Mouse (Mus musculus) neural tube, embryonic 12.5 days (tissue): ENCODE measurements at regions not wholly inside any gene's neighbourhood (a gene's known extent, or its start where the extent isn't known, plus 50 kb on each side); places are given as distances from the start of the nearest gene placed in this dataset.
"Not testable (repeated sequence)": the region's sequence is repeated elsewhere in the genome, so short reads cannot be mapped to it uniquely, and the experiment has no call there.

Experiments used
- ATAC-seq: fragments of 200-750 bp; cut with Nextera tagmentation; 2 replicates; pipeline ENCODE4 v1.8.0; 2017; ENCODE audit warnings: low read depth, mild to moderate bottlenecking, moderate TSS enrichment, moderate library complexity; ENCODE audit not compliant: low FRiP score
- H3K27ac ChIP-seq: fragments of 300-500 bp; sonication (generic); 2 replicates; pipeline ENCODE4 v1.5.1; 2016
- H3K27me3 ChIP-seq: fragments of 300-500 bp; sonication (generic); replicated peaks from 2 replicates; pipeline ENCODE4 v1.6.1; 2016; ENCODE audit warnings: mild to moderate bottlenecking
- H3K36me3 ChIP-seq: fragments of 300-500 bp; sonication (generic); 2 replicates; pipeline ENCODE4 v1.6.1; 2016; ENCODE audit warnings: mild to moderate bottlenecking
- H3K4me1 ChIP-seq: fragments of 300-500 bp; sonication (generic); 2 replicates; pipeline ENCODE4 v1.6.1; 2016
- H3K4me2 ChIP-seq: fragments of 300-500 bp; sonication (generic); replicated peaks from 2 replicates; pipeline ENCODE4 v1.6.1; 2016; ENCODE audit warnings: mild to moderate bottlenecking
- H3K4me3 ChIP-seq: fragments of 300-500 bp; sonication (generic); 2 replicates; pipeline ENCODE4 v1.5.1; 2016
- H3K9ac ChIP-seq: fragments of 300-500 bp; sonication (generic); 2 replicates; pipeline ENCODE4 v1.6.1; 2016; ENCODE audit warnings: mild to moderate bottlenecking
- H3K9me3 ChIP-seq: fragments of 300-500 bp; sonication (generic); 2 replicates; pipeline ENCODE4 v1.6.1; 2016; ENCODE audit warnings: mild to moderate bottlenecking
- WGBS: fragments of 180-500 bp; shearing (Covaris S2); methylation state at CpG from one replicate; pipeline ENCODE4 v1.1.7; 2016; 5-methylcytosine and 5-hydroxymethylcytosine counted together

DNA sequence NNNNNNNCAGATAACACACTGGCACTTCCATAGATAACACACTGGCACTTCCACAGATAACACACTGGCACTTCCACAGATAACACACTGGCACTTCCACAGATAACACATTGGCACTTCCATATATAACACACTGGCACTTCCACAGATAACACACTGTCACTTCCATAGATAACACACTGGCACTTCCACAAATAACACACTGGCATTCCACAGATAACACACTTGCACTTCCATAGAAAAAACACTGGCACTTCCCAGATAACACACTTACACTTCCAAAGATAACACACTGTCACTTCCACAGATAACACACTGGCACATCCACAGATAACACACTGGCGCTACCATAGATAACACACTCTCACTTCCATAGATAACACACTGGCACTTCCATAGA is 105.7 kb upstream of the Afdn start:
- H3K9me3 ChIP-seq, H3K9ac ChIP-seq, H3K4me2 ChIP-seq, H3K27ac ChIP-seq, H3K36me3 ChIP-seq, H3K27me3 ChIP-seq, ATAC-seq, H3K4me3 ChIP-seq: not testable (repeated sequence)
- 70% methylated on average over 1 of the region's 1 CpGs for WGBS
- H3K4me1 ChIP-seq = peaks cover 32% of the 10 kb centered on the region

DNA sequence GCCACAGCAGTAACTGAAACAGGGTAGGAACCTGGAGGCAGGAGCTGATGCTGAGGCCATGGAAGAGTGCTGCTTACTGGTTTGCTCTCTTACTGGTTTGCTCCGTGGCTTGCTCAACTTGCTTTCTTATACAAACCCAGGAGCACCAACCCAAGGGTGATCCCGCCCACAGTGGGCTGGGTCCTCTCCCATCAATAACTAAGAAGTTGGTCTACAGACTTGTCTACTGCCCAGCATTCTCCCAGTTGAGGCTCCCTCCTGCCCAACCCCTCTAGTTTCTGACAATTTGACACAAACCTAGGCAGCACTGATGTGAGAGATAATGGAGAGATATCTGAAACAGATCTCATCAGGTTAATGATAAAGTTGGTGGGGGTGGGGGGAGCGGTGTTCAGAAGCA is 104.3 kb upstream of the Afdn start:
- no peaks in the 10 kb centered on the region for H3K36me3 ChIP-seq
- peak overlapping the region; percentile 49 for H3K4me2 ChIP-seq
- H3K9ac ChIP-seq = no peak overlapping the region
- H3K27ac ChIP-seq = no peak overlapping the region; the same call in 1 of the 2 replicates
- WGBS = 20% methylated on average over 3 of the region's 3 CpGs
- ATAC-seq = 0 out of 2 replicates have a peak, but pooled peaks have one; percentile 7
- H3K9me3 ChIP-seq = no peaks in the 10 kb centered on the region
- no peaks in the 10 kb centered on the region for H3K27me3 ChIP-seq
- H3K4me1 ChIP-seq = peaks cover 35% of the 10 kb centered on the region
- no peak overlapping the region for H3K4me3 ChIP-seq

GRCm38 (mm10) chr17:13656485-13657181 is 103.7 kb upstream of the Afdn start:
- no peak overlapping the region for H3K4me3 ChIP-seq

GRCm38 (mm10) chr17:13657182-13657562 is 103.2 kb upstream of the Afdn start:
- H3K9ac ChIP-seq = no peak overlapping the region
- H3K4me1 ChIP-seq = peaks cover 35% of the 10 kb centered on the region
- H3K36me3 ChIP-seq = no peaks in the 10 kb centered on the region
- peak overlapping the region; percentile 54; the same call in 1 of the 2 replicates for H3K27ac ChIP-seq
- no peak for ATAC-seq
- peak overlapping the region; percentile 49; the same call in 1 of the 2 replicates for H3K4me2 ChIP-seq
- H3K9me3 ChIP-seq = no peaks in the 10 kb centered on the region
- no peak overlapping the region for H3K4me3 ChIP-seq
- 25% methylated on average over 10 of the region's 10 CpGs for WGBS
- no peaks in the 10 kb centered on the region for H3K27me3 ChIP-seq

More at GRCm38 (mm10) chr17:13656485-13657181, 103.7 kb upstream of the Afdn start:
- H3K27me3 ChIP-seq = no peaks in the 10 kb centered on the region
- H3K4me1 ChIP-seq = peaks cover 35% of the 10 kb centered on the region
- 0% methylated on average over 12 of the region's 15 CpGs for WGBS
- H3K36me3 ChIP-seq = no peaks in the 10 kb centered on the region
- H3K27ac ChIP-seq = peak overlapping the region; percentile 54
- H3K9me3 ChIP-seq = no peaks in the 10 kb centered on the region
- ATAC-seq = peak; percentile 48
- H3K4me2 ChIP-seq = peak overlapping the region; percentile 49
- no peak overlapping the region for H3K9ac ChIP-seq

DNA sequence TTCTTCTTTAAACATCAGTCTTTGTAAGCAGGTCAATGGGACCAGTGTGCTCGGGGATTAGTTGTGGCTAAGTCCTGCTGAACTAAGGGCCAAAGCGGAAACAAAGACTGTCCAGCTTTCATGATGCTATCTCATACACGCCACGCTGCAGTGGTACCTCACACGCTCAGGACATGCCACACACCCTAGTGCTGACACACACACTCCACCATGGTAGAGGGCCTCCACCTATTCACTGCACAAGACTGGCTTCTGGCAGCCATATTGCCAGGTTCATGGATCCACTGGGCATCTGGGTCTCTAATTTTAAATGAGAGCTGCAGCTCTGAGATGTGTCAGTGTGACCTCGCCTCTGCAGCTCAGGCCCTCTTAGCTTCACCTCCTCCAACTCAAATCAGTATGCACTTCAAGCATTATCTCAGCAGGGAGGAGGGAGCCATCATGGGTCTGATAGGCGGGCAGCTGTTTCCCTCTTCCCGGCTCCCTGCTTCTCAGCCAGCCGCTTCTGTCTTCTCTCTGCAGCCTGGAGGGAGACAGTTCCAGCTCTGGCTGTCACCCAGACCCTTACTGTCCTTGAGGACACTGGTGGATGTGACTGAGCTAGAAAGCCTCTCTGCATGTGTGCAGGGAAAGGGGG is 102.6 kb upstream of the Afdn start:
- Histone ChIP-seq H3K9me3 (no peaks in the 10 kb centered on the region), H3K9ac (no peak overlapping the region), H3K27me3 (no peaks in the 10 kb centered on the region), H3K4me1 (peaks cover 35% of the 10 kb centered on the region), H3K36me3 (no peaks in the 10 kb centered on the region), H3K4me3 (no peak overlapping the region), H3K27ac (peak overlapping the region; percentile 58), H3K4me2 (no peak overlapping the region)
- ATAC-seq = peak; percentile 73
- WGBS = 36% methylated on average over 9 of the region's 9 CpGs

DNA sequence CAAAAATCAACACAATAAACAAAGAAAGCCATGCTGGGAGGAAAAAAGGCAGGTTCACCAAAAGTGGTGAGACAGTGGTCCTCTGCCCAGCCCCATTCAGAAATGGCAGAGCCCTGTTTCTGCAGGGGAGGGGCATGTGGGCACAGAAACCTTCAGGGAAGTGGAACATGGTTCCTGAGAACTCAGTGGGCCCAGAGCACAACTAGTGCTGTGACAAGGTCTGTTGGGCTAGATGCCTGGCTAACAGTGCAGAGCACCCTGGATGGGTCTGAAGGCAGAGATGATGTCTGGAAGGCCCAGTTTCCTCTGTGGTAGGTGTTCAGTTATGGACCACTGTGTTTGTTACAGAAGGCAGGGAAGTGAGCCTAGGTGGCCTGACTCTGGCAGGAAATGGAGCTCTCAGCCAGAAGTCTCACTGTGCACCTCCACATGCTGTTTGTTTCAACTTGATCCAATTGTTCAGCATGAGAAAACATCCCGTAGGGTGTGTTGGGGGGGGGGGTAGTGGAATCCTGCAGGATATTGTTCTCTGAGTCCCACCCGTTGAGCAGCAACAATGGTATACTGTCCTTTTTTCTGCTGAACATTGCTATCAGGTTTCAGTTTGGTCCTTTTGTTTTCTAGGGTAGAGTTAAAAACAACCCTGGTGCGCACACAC is 101.9 kb upstream of the Afdn start:
- Histone ChIP-seq H3K9me3 (no peaks in the 10 kb centered on the region), H3K27ac (peak overlapping the region; percentile 58), H3K4me3 (no peak overlapping the region), H3K27me3 (no peaks in the 10 kb centered on the region), H3K36me3 (no peaks in the 10 kb centered on the region), H3K4me2 (0 out of 2 replicates have a peak overlapping the region, but pooled peaks have one; percentile 2), H3K9ac (no peak overlapping the region), H3K4me1 (peaks cover 35% of the 10 kb centered on the region)
- peak; percentile 38 for ATAC-seq
- WGBS = 12% methylated on average over 3 of the region's 3 CpGs

- Histone ChIP-seq H3K4me1 (peaks cover 35% of the 10 kb centered on the region), H3K27me3 (no peaks in the 10 kb centered on the region), H3K4me3 (no peak overlapping the region), H3K27ac (0 out of 2 replicates have a peak overlapping the region, but pooled peaks have one; percentile 58), H3K36me3 (no peaks in the 10 kb centered on the region), H3K9ac (no peak overlapping the region), H3K9me3 (no peaks in the 10 kb centered on the region), H3K4me2 (no peak overlapping the region; the same call in 1 of the 2 replicates)
- WGBS = 18% methylated on average over 8 of the region's 8 CpGs
- no peak for ATAC-seq
Observed at GRCm38 (mm10) chr17:13659103-13659502, 101.2 kb upstream of the Afdn start.

- H3K4me1 ChIP-seq = peaks cover 35% of the 10 kb centered on the region
- H3K36me3 ChIP-seq = no peaks in the 10 kb centered on the region
- no peak overlapping the region for H3K27ac ChIP-seq
- no peak for ATAC-seq
- no peak overlapping the region for H3K9ac ChIP-seq
- no peaks in the 10 kb centered on the region for H3K9me3 ChIP-seq
- H3K4me3 ChIP-seq = no peak overlapping the region
- H3K27me3 ChIP-seq = no peaks in the 10 kb centered on the region
- 68% methylated on average over 4 of the region's 4 CpGs for WGBS
- no peak overlapping the region for H3K4me2 ChIP-seq
Observed at GRCm38 (mm10) chr17:13659943-13660342, 100.4 kb upstream of the Afdn start.

- no peak overlapping the region for H3K4me2 ChIP-seq
- H3K27me3 ChIP-seq = no peaks in the 10 kb centered on the region
- H3K9me3 ChIP-seq = no peaks in the 10 kb centered on the region
- H3K4me1 ChIP-seq = peaks cover 32% of the 10 kb centered on the region
- ATAC-seq = no peak
- no peak overlapping the region for H3K4me3 ChIP-seq
- no peak overlapping the region for H3K27ac ChIP-seq
- H3K9ac ChIP-seq = no peak overlapping the region
- H3K36me3 ChIP-seq = no peaks in the 10 kb centered on the region
- 92% methylated on average over 8 of the region's 8 CpGs for WGBS
Observed at GRCm38 (mm10) chr17:13661023-13661422, 99.3 kb upstream of the Afdn start.

DNA sequence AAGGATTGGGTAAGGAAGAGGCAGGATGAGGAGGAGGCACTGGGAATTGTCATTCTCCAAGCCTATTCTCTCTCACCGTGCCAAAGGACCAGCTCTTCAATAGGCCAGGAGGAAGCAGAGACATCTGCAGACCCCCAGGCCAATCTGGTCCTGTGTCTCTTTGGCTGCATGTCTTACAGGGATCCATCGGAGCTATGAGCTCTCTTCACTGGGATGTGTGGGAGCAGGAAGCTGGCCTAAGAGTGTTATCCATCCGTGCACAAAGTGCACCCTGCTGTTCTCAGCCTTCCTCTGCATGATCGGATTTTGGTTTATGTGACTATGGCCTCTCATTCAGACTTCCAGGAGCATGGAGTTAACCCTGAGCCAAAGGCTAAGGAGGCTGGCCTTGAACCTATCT is 98.2 kb upstream of the Afdn start:
- Histone ChIP-seq H3K9ac (no peak overlapping the region), H3K27ac (no peak overlapping the region), H3K9me3 (no peaks in the 10 kb centered on the region), H3K27me3 (no peaks in the 10 kb centered on the region), H3K4me2 (no peak overlapping the region), H3K36me3 (no peaks in the 10 kb centered on the region), H3K4me1 (peaks cover 32% of the 10 kb centered on the region), H3K4me3 (no peak overlapping the region)
- 65% methylated on average over 4 of the region's 4 CpGs for WGBS
- no peak for ATAC-seq
